8 mouse cellular contexts compared by ENCODE assay signal in the genomic region with DNA sequence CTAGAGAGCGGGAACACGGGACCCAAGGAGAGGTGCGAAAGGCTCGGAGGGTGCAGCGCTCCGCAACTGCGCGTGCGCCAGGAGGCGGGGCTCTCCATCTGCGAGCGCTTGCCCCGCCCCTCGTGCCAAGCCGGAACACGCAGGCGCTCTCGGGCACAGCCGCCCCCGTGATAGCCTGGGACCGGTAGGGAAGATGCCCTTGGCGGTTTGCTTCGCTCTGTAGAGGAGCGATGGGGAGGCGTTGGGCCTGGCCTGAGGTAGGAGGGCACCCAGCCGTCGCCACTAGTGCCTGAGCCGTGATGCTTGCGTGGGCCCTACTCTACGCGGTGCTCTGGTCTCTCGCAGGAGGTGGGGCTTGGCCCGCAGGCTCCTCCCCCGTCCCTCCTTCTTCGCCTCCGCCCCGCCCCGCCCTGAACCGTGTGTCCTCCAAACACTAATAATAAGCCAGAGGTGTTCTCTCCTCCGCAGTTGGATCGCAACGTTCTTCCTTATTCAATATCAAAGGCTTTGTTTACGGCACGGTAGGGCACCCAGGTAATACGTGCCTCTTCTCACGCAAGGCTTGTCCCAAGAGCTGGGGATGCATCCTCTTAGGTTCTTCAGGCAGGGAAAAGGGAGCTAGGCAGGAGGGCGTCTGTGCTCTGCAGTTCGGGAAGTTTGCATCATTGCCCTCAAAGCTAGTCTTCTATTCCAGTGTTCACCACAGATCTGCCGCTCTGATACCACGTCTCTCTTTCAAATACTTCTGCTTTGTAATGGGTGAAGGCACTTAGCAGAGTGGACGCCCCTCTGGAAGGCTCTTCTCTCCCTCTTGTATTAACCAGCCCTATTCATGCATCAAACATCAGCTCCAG. TPM values are rescaled to one million over a fixed set of nuclear protein-coding genes. Genes with fewer than 3 reads are reported as not detected.
DNase-seq lines count a peak whose midpoint lies in the region; ATAC-seq and TF ChIP-seq lines count a peak whose summit lies in the region.

A gene (plus strand): TSS at position 123 of the 854 bp plus-strand sequence.

- H3K36me3 ChIP-seq in lung, embryonic 15.5 days: no peaks in the 10 kb centered on the region

- DNase-seq in MN1 (ENCODE audit: low spot score): peak; percentile 36
- peak; percentile 92 for DNase-seq in cerebellum, adult 8-10 months
- DNase-seq in forelimb bud, embryonic 11.5 days (ENCODE audit: low read depth, low spot score): peak; percentile 92
- peak; percentile 79 for DNase-seq in layer of hippocampus, adult 9-10 months (ENCODE audit: low spot score)
- DNase-seq in thymus, adult 18-20 months: peak; percentile 91

- peak within 1 kb of the TSS; percentile 78 for H3K4me3 ChIP-seq in lung, embryonic 15.5 days
- peak within 1 kb of the TSS; percentile 71 for H3K4me3 ChIP-seq in olfactory bulb, adult 2 months (ENCODE audit: insufficient read depth, low read depth, low read length)

- peak within 1 kb of the TSS; percentile 54; the same call in 1 of the 2 replicates for H3K27ac ChIP-seq in lung, embryonic 15.5 days
- H3K27ac ChIP-seq in olfactory bulb, adult 2 months (ENCODE audit: insufficient read depth, low read depth, low read length): peak within 1 kb of the TSS; percentile 92

- H3K9ac ChIP-seq in lung, embryonic 15.5 days: peak within 1 kb of the TSS; percentile 62

- under 1% methylated on average over 49 of the region's 51 CpGs for WGBS in lung, embryonic 15.5 days
- WGBS in olfactory bulb, adult 2 months: 1% methylated on average over 51 of the region's 51 CpGs

- ATAC-seq in hematopoietic stem cell, adult 5-6 weeks (replicated peaks in 1 of 2; ENCODE audit: insufficient read depth in 1 of 2, low FRiP score in 2 of 2, low TSS enrichment in 1 of 2, low read depth in 1 of 2, poor library complexity in 2 of 2, severe bottlenecking in 2 of 2): peak; percentile 89 to 92
- ATAC-seq in lung, embryonic 15.5 days (ENCODE audit: borderline replicate concordance, extremely low read depth, low FRiP score, low TSS enrichment): peak; percentile 98

- peak within 1 kb of the TSS; percentile 78 for H3K4me2 ChIP-seq in lung, embryonic 15.5 days

- no peaks in the 10 kb centered on the region for H3K9me3 ChIP-seq in lung, embryonic 15.5 days

- H3K4me1 ChIP-seq in lung, embryonic 15.5 days: peaks cover 6% of the 10 kb centered on the region
- peaks cover 7% of the 10 kb centered on the region for H3K4me1 ChIP-seq in olfactory bulb, adult 2 months (ENCODE audit: control insufficient read depth, insufficient read depth, low read length)

- peak; percentile 58; the same call in 1 of the 2 replicates for TF ChIP-seq POLR2A in olfactory bulb, adult 2 months (IDR thresholded peaks at IDR 0.05; ENCODE audit: insufficient read depth, low read depth, low read length)

- TF ChIP-seq CTCF in olfactory bulb, adult 2 months (IDR thresholded peaks at IDR 0.05; ENCODE audit: insufficient read depth, low read depth, low read length): no peak

- peaks cover 49% of the 10 kb centered on the region for H3K27me3 ChIP-seq in lung, embryonic 15.5 days

RNA-seq across cellular contexts. Expression of the gene that starts here (rescaled TPM):
- total RNA-seq in hematopoietic stem cell, adult 5-6 weeks (2017): not detected in 2 replicates
- 0.14 TPM in 1 of 2 replicates, not detected in the other for polyA plus RNA-seq in lung, embryonic 15.5 days (2015; fragmentation: Nextera tagmentation; extraction: Ambion mirVana)
- polyA plus RNA-seq in olfactory bulb, adult 2 months (2012; ENCODE audit: insufficient read depth, insufficient read length, low replicate concordance, missing spikeins): not detected in 2 replicates

Comparison
In these comparisons a context has a peak if more than half of its experiments do, and no peak if none do; other contexts are left out.
1. Peak in every context shown above with its lines: DNase-seq, ATAC-seq, H3K4me3 ChIP-seq and H3K27ac ChIP-seq.
2. Peak in ATAC-seq in hematopoietic stem cell, adult 5-6 weeks; RNA of the gene not detected or under 1 TPM.
3. Peak in ATAC-seq, H3K4me3 ChIP-seq, H3K27ac ChIP-seq, H3K9ac ChIP-seq and H3K4me2 ChIP-seq in lung, embryonic 15.5 days; RNA of the gene not detected or under 1 TPM.
4. DNase-seq: peak in every context shown above with its lines; median percentile 92 in cerebellum, adult 8-10 months; 92 in forelimb bud, embryonic 11.5 days; 91 in thymus, adult 18-20 months; 79 in layer of hippocampus, adult 9-10 months; 36 in MN1.